Mouse (Mus musculus) E14TG2a.4 (cell line): ENCODE measurements around the gene Olfr228.

Experiments
- CTCF ChIP-seq: conservative IDR thresholded peaks from 2 replicates; pipeline ENCODE4 v1.5.1; 2014; ENCODE audit warnings: low read length
- POU5F1 ChIP-seq: IDR thresholded peaks from 2 replicates; pipeline ENCODE4 v1.6.1; 2014; ENCODE audit warnings: low read length, borderline replicate concordance

GRCm38 (mm10) chr2:86460434-86460833 is 26.8 kb downstream of the Olfr228 start:
- TF ChIP-seq CTCF (no peak), POU5F1 (no peak)
